Mouse (Mus musculus) ES-E14 (cell line): ENCODE results near the gene Snx14.

ENCODE experiments used
- CHD2 ChIP-seq: IDR thresholded peaks from 2 replicates; pipeline ENCODE4 v1.6.1; 2014; ENCODE audit warnings: mild to moderate bottlenecking, low read depth, low read length, inconsistent platforms
- HCFC1 ChIP-seq: IDR thresholded peaks from 2 replicates; pipeline ENCODE4 v1.6.1; 2012; ENCODE audit warnings: low read length, inconsistent platforms, borderline replicate concordance; ENCODE audit not compliant: insufficient read depth

GRCm38 (mm10) chr9:88379057-88379456 lies 59.7 kb downstream of the Snx14 start:
- no peak for TF ChIP-seq HCFC1
- TF ChIP-seq CHD2: no peak
